Mouse (Mus musculus): Measurements from ENCODE around the gene Dmbx1.
A peak's percentile ranks its signal among the peaks of the same experiment; 100 is the strongest.

The Dmbx1 gene

GRCm38 (mm10) chr4:115939295-115940102, at the start of gene Dmbx1:
Gene Dmbx1, minus strand, starts transcription at chr4:115939926.
- DNase-seq (ENCODE audit: low read depth), result no peak

- no peak for DNase-seq (ENCODE audit: low read depth)
Observed at GRCm38 (mm10) chr4:115989382-115989781, 49.7 kb upstream of the Dmbx1 start.

- no peak for DNase-seq (ENCODE audit: low read depth)
Observed at GRCm38 (mm10) chr4:115987858-115988530, 48.3 kb upstream of the Dmbx1 start.

GRCm38 (mm10) chr4:115987436-115987835, 47.7 kb upstream of the Dmbx1 start:
- no peak for DNase-seq (ENCODE audit: low read depth)

GRCm38 (mm10) chr4:115984967-115985366, 45.2 kb upstream of the Dmbx1 start:
- DNase-seq (ENCODE audit: low read depth), result no peak

GRCm38 (mm10) chr4:115984111-115984510, 44.4 kb upstream of the Dmbx1 start:
- DNase-seq (ENCODE audit: low read depth), result peak; percentile 63

GRCm38 (mm10) chr4:115980676-115981075, 41.0 kb upstream of the Dmbx1 start:
- peak; percentile 36 for DNase-seq (ENCODE audit: low read depth)

- no peak for DNase-seq (ENCODE audit: low read depth)
Observed at GRCm38 (mm10) chr4:115979437-115979836, 39.7 kb upstream of the Dmbx1 start.

- DNase-seq (ENCODE audit: low read depth), result no peak
Observed at GRCm38 (mm10) chr4:115978911-115979310, 39.2 kb upstream of the Dmbx1 start.

GRCm38 (mm10) chr4:115972543-115972942, 32.8 kb upstream of the Dmbx1 start:
- no peak for DNase-seq (ENCODE audit: low read depth)

- no peak for DNase-seq (ENCODE audit: low read depth)
Observed at GRCm38 (mm10) chr4:115964446-115964845, 24.7 kb upstream of the Dmbx1 start.

- no peak for DNase-seq (ENCODE audit: low read depth)
Observed at GRCm38 (mm10) chr4:115963751-115964150, 24.0 kb upstream of the Dmbx1 start.

- no peak for DNase-seq (ENCODE audit: low read depth)
Observed at GRCm38 (mm10) chr4:115962671-115963412, 23.1 kb upstream of the Dmbx1 start.

GRCm38 (mm10) chr4:115961991-115962390, 22.3 kb upstream of the Dmbx1 start:
- no peak for DNase-seq (ENCODE audit: low read depth)

GRCm38 (mm10) chr4:115959546-115959945, 19.8 kb upstream of the Dmbx1 start:
- DNase-seq (ENCODE audit: low read depth), result no peak

GRCm38 (mm10) chr4:115955494-115955775, 15.7 kb upstream of the Dmbx1 start:
- no peak for DNase-seq (ENCODE audit: low read depth)

- no peak for DNase-seq (ENCODE audit: low read depth)
Observed at GRCm38 (mm10) chr4:115954656-115955493, 15.1 kb upstream of the Dmbx1 start.

- no peak for DNase-seq (ENCODE audit: low read depth)
Observed at GRCm38 (mm10) chr4:115953559-115953958, 13.8 kb upstream of the Dmbx1 start.

GRCm38 (mm10) chr4:115952758-115953157, 13.0 kb upstream of the Dmbx1 start:
- no peak for DNase-seq (ENCODE audit: low read depth)

GRCm38 (mm10) chr4:115943669-115944314, 4.1 kb upstream of the Dmbx1 start:
- no peak for DNase-seq (ENCODE audit: low read depth)

GRCm38 (mm10) chr4:115941242-115941820, 1.6 kb upstream of the Dmbx1 start:
- no peak for DNase-seq (ENCODE audit: low read depth)
